Mouse (Mus musculus): Measurements from ENCODE around the gene Atp12a. TPM values are rescaled to one million over a fixed set of nuclear protein-coding genes. Genes with fewer than 3 reads are reported as not detected.

The Atp12a gene
- total RNA-seq (2021) = under 1 TPM; 0.28 to 0.30 TPM

GRCm38 (mm10) chr14:56364711-56365237, at the start of gene Atp12a:
Atp12a (plus strand) TSS chr14:56365068.
- intact Hi-C loops (cut with DNase I) = no loop called here
- no peak for DNase-seq

- intact Hi-C loops (cut with DNase I) = no loop called here
- DNase-seq = no peak
Measured at GRCm38 (mm10) chr14:56315519-56315918, 49.3 kb upstream of the Atp12a start.

GRCm38 (mm10) chr14:56316333-56316732, 48.5 kb upstream of the Atp12a start:
- DNase-seq = no peak
- intact Hi-C loops (cut with DNase I) = no loop called here

- DNase-seq = no peak
- intact Hi-C loops (cut with DNase I) = no loop called here
Measured at GRCm38 (mm10) chr14:56322982-56323381, 41.9 kb upstream of the Atp12a start.

GRCm38 (mm10) chr14:56325038-56325437, 39.8 kb upstream of the Atp12a start:
- DNase-seq = no peak
- intact Hi-C loops (cut with DNase I) = no loop called here

- intact Hi-C loops (cut with DNase I) = no loop called here
- no peak for DNase-seq
Measured at GRCm38 (mm10) chr14:56333700-56334099, 31.2 kb upstream of the Atp12a start.

- no peak for DNase-seq
- intact Hi-C loops (cut with DNase I) = no loop called here
Measured at GRCm38 (mm10) chr14:56334437-56334836, 30.4 kb upstream of the Atp12a start.

- intact Hi-C loops (cut with DNase I) = no loop called here
- DNase-seq = no peak
Measured at GRCm38 (mm10) chr14:56336032-56336431, 28.8 kb upstream of the Atp12a start.

GRCm38 (mm10) chr14:56337075-56337474, 27.8 kb upstream of the Atp12a start:
- intact Hi-C loops (cut with DNase I) = no loop called here

GRCm38 (mm10) chr14:56337696-56338095, 27.2 kb upstream of the Atp12a start:
- intact Hi-C loops (cut with DNase I) = no loop called here
- DNase-seq = no peak

More at GRCm38 (mm10) chr14:56337075-56337474, 27.8 kb upstream of the Atp12a start:
- peak; percentile 68 for DNase-seq

- intact Hi-C loops (cut with DNase I) = no loop called here
- no peak for DNase-seq
Measured at GRCm38 (mm10) chr14:56338882-56339442, 25.9 kb upstream of the Atp12a start.

GRCm38 (mm10) chr14:56348704-56349103, 16.2 kb upstream of the Atp12a start:
- no peak for DNase-seq

GRCm38 (mm10) chr14:56349541-56349940, 15.3 kb upstream of the Atp12a start:
- intact Hi-C loops (cut with DNase I) = no loop called here
- peak; percentile 44 for DNase-seq

More at GRCm38 (mm10) chr14:56348704-56349103, 16.2 kb upstream of the Atp12a start:
- intact Hi-C loops (cut with DNase I) = no loop called here

GRCm38 (mm10) chr14:56351959-56352660, 12.8 kb upstream of the Atp12a start:
- peak; percentile 41 for DNase-seq
- intact Hi-C loops (cut with DNase I) = no loop called here

GRCm38 (mm10) chr14:56354803-56355202, 10.1 kb upstream of the Atp12a start:
- intact Hi-C loops (cut with DNase I) = no loop called here
- no peak for DNase-seq

- DNase-seq = no peak
- intact Hi-C loops (cut with DNase I) = no loop called here
Measured at GRCm38 (mm10) chr14:56355396-56355795, 9.5 kb upstream of the Atp12a start.

- intact Hi-C loops (cut with DNase I) = no loop called here
- DNase-seq = no peak
Measured at GRCm38 (mm10) chr14:56356196-56356595, 8.7 kb upstream of the Atp12a start.

- intact Hi-C loops (cut with DNase I) = no loop called here
- no peak for DNase-seq
Measured at GRCm38 (mm10) chr14:56358422-56358821, 6.4 kb upstream of the Atp12a start.

- DNase-seq = no peak
- intact Hi-C loops (cut with DNase I) = no loop called here
Measured at GRCm38 (mm10) chr14:56359131-56359530, 5.7 kb upstream of the Atp12a start.

- intact Hi-C loops (cut with DNase I) = no loop called here
- no peak for DNase-seq
Measured at GRCm38 (mm10) chr14:56365292-56365691, 424 bp downstream of the Atp12a start.

GRCm38 (mm10) chr14:56366712-56367111, 1.8 kb downstream of the Atp12a start:
- intact Hi-C loops (cut with DNase I) = no loop called here
- DNase-seq = peak; percentile 28

GRCm38 (mm10) chr14:56368834-56369233, 4.0 kb downstream of the Atp12a start:
- intact Hi-C loops (cut with DNase I) = no loop called here
- DNase-seq = no peak
